Mouse (Mus musculus) stomach, postnatal 0 days (tissue): Measurements from ENCODE around the gene Tnfsf15.

Experiments used
- CTCF ChIP-seq: IDR thresholded peaks from 2 replicates; pipeline ENCODE4 v1.5.1; 2016; ENCODE audit warnings: antibody characterized with exemption, low read depth, mild to moderate bottlenecking, moderate library complexity
- EP300 ChIP-seq: optimal IDR thresholded peaks from 2 replicates; pipeline ENCODE3; 2016; ENCODE audit warnings: antibody characterized with exemption

GRCm38 (mm10) chr4:63745271-63745670, 358 bp upstream of the Tnfsf15 start:
- TF ChIP-seq EP300 (no peak), CTCF (no peak)
